Mouse (Mus musculus): ENCODE measurements around the gene Zfp503. TPM values are rescaled to one million over a fixed set of nuclear protein-coding genes. Genes with fewer than 3 reads are reported as not detected.

The Zfp503 gene
- polyA plus RNA-seq, 1 experiment from 2014 or later: 4.7 TPM

DNA sequence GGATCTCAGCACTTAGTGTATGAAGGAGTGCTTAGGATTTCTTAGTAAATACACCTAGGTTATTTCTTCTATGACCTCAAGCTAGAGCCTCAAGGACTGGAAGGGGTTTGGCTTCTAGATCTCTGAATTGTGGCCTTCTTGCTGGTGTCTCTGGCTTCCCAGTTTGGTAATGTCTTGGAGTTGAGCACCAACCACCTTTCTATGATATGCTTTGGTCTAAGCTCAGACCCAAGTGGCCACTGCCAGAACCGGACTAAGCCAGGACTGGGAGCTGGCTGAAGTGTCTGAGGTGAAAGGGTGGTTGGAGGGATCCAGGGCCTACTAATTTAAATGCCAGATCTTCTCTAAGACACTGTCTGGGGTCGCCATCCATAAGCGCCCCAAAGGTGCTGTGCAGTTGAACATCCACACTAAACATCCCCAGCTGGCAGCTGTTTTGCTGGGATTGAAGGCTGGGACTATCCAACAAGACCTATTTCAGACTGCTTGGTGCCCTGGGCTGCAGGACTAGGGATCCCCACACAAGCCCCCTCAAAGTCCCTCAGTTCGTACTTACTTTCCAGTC is 3.0 kb upstream of the Zfp503 start:
- Histone ChIP-seq H3K4me1 (replicated peaks) (peaks cover 44% of the 10 kb centered on the region), H3K4me3 (no peak overlapping the region), H3K9ac (no peak overlapping the region), H3K4me2 (no peak overlapping the region), H3K9me3 (replicated peaks) (no peaks in the 10 kb centered on the region), H3K27me3 (replicated peaks) (peaks cover 58% of the 10 kb centered on the region), H3K36me3 (no peaks in the 10 kb centered on the region), H3K27ac (ENCODE audit: poor library complexity, severe bottlenecking) (no peak overlapping the region)
- no peak for ATAC-seq (ENCODE audit: insufficient number of reproducible peaks, low FRiP score)
- 61% methylated on average over 4 of the region's 4 CpGs for WGBS

DNA sequence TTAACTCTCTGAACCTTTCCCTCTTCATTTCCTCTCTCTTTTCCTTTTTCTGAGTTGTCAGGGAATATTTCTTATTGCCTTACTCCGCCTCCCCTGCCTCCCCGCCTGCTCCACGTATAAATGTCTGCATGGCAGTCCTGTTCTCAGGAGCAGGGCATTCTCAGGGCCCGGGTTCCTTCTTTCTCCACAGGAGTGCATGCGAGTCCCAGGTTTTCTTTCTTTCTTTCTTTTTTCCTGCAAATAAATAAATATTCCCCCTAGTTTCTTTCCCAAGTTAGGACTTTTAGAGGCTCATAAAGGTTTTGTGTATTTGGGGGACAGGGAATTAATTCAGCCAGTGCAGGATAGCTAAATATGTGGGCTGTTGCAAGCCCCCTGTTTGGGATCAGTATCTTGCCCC is 2.5 kb upstream of the Zfp503 start:
- peaks cover 44% of the 10 kb centered on the region for H3K4me1 ChIP-seq (replicated peaks)
- peaks cover 56% of the 10 kb centered on the region for H3K27me3 ChIP-seq (replicated peaks)
- peak overlapping the region; percentile 85; the same call in 1 of the 2 replicates for H3K4me2 ChIP-seq
- H3K27ac ChIP-seq (ENCODE audit: poor library complexity, severe bottlenecking): no peak overlapping the region
- 29% methylated on average over 5 of the region's 5 CpGs for WGBS
- H3K36me3 ChIP-seq: no peaks in the 10 kb centered on the region
- no peak overlapping the region for H3K9ac ChIP-seq
- no peak overlapping the region for H3K4me3 ChIP-seq
- no peaks in the 10 kb centered on the region for H3K9me3 ChIP-seq (replicated peaks)
- no peak for ATAC-seq (ENCODE audit: insufficient number of reproducible peaks, low FRiP score)

DNA sequence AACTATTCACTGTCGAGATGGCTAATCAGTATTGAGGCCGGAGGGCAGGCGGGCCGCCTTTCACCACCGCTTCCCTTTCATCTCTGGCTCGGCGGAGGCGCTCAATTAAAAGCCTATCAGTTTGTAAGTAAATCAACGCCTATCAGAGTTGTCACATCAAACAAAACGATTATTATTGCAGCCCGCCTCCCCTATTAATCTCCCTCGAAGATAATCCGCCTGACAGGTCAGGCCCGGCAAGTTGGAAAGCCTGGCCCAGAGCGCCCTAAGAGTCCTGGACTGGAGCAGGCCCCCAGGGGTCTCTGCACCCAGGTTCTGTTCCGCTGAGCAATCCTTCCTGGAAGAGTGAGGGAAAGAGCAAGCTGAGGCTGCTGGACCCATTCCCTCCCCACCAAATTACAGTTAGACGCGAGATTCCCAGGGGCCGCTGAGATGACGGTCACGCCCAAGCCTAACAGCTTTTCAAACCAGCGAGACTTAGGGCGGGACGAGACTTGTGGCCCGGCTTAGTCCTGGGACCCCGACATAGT is 1.9 kb upstream of the Zfp503 start:
- no peak for ATAC-seq (ENCODE audit: insufficient number of reproducible peaks, low FRiP score)
- WGBS: 3% methylated on average over 26 of the region's 26 CpGs
- H3K9me3 ChIP-seq (replicated peaks): no peaks in the 10 kb centered on the region
- no peak overlapping the region for H3K27ac ChIP-seq (ENCODE audit: poor library complexity, severe bottlenecking)
- H3K36me3 ChIP-seq: no peaks in the 10 kb centered on the region
- peak overlapping the region; percentile 85 for H3K4me2 ChIP-seq
- H3K27me3 ChIP-seq (replicated peaks): peaks cover 51% of the 10 kb centered on the region
- H3K9ac ChIP-seq: no peak overlapping the region
- H3K4me3 ChIP-seq: peak overlapping the region; percentile 73
- peaks cover 44% of the 10 kb centered on the region for H3K4me1 ChIP-seq (replicated peaks)

DNA sequence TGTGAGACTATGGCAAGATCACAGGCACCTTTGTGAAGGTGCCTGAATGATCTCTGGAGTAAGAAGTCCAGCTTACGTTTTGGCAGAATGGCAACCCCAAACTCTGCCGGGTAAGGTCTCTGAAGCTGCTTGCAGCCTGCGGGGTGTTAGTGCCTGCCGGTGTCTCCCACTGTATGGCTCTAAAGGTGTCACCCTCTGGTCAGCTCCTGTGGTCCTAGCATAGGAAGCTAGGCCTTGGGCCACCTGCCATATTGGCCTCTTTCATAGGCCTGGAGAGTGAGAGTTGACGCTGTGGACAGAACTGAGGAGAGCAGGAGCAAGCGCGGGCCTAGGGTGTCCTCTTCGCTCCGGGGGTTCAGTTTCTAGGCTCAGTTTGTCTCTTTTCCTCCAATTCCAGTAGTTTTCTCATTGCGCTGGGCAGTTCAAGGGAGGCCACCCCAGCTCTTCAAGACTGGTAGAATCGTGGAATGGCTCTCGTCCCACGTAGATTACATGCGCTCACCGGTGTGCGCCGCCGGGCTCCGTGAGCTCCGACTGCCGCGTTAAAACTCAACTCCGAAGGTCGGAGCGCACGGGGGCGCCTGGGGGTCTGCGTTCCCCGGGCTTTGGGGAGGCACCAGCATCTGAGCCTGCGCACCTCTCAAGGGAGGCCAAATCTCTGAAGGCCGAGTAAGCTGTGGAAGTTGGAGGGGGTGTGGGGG is 1.1 kb upstream of the Zfp503 start:
- H3K4me1 ChIP-seq (replicated peaks): peaks cover 44% of the 10 kb centered on the region
- no peak overlapping the region for H3K27ac ChIP-seq (ENCODE audit: poor library complexity, severe bottlenecking)
- H3K9ac ChIP-seq: 0 out of 2 replicates have a peak overlapping the region, but pooled peaks have one; percentile 3
- H3K36me3 ChIP-seq: no peaks in the 10 kb centered on the region
- ATAC-seq (ENCODE audit: insufficient number of reproducible peaks, low FRiP score): no peak
- 5% methylated on average over 31 of the region's 31 CpGs for WGBS
- peak overlapping the region; percentile 85 for H3K4me2 ChIP-seq
- peak overlapping the region; percentile 73 for H3K4me3 ChIP-seq
- no peaks in the 10 kb centered on the region for H3K9me3 ChIP-seq (replicated peaks)
- H3K27me3 ChIP-seq (replicated peaks): peaks cover 50% of the 10 kb centered on the region

DNA sequence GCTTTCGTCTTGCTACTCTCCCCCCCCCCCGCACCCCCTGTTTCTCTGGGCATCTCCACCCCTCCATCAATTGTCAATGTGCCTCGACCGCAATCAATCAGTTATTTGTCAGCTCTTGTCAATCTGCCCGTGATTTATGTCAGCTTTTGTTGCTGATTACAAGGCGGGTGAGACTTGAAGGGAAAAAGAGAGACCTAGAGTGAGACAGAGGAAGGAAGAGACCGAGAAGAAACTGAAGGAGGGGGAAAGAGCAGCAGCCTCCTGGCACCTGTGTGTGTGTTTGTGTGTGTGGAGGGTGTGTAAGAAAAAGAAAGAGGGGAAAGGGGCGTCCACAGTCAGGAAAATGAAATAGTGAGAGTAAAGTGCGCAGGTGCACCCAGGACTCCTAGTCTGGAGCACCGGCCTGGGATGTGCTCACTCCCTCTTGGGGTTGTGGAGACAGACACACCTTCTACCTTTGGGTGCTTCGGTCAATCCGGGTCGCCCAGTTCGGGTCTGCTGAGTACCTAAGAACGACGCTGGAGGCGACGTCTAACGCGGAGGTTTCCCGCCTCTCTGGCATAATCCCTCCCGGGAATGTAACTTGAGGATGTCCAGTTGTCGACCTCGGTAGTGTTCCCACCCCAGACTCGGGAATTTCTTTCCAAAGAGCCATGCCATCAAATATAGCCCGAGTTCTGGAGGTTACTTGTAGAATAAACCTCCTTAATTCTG is 667 bp downstream of the Zfp503 start:
- Histone ChIP-seq H3K4me3 (peak overlapping the region; percentile 73), H3K4me2 (peak overlapping the region; percentile 85), H3K9me3 (replicated peaks) (no peaks in the 10 kb centered on the region), H3K9ac (peak overlapping the region; percentile 38; the same call in 1 of the 2 replicates), H3K27me3 (replicated peaks) (peaks cover 46% of the 10 kb centered on the region), H3K4me1 (replicated peaks) (peaks cover 38% of the 10 kb centered on the region), H3K36me3 (no peaks in the 10 kb centered on the region), H3K27ac (ENCODE audit: poor library complexity, severe bottlenecking) (peak overlapping the region; percentile 20; the same call in 1 of the 2 replicates)
- under 1% methylated on average over 26 of the region's 26 CpGs for WGBS
- ATAC-seq (ENCODE audit: insufficient number of reproducible peaks, low FRiP score): no peak

DNA sequence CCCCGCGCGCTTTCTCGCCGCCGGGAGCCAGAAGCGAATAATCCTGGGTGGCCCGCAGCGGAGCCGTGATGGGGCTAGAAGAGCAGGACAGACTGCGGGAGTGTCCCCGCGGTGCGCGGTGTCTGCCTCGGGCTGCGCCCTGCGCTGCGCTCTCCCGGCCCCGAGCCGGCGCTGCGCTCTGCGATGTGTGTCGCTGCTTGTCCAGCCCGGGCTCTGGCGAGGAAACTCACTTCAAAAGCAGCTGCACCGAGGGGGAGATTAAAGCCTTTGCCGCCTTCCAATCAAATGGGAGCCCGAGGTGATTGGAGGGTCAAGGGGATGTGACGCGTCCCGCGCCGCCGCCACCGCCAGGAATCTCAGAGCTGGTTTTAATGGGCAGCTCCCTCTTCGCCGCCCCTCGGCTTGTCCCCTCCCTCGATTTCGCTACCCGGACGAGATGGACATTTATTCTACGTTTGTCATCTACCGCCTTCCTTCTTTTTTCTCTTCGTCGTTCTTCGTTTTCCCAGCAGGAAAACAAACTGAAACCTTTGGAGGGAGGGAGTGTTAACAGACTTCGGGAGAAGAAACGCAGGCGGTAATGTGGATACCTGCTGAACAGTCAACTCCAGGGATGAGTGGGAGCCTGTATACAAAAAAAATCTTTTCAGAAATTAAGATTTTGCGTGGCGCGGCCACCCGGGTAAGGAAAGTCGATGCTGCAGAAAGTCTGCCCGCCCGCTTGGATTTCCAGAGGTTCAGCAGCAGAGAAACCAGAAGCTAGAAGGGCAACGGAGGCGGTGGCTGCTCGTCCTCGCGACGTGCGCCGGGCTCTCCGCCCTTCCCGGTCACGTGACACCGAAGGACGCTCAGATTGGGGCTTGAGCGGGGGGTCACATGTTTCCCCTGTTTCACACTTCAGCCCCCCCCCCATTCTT is 1.5 kb downstream of the Zfp503 start:
- peak overlapping the region; percentile 86 for H3K27ac ChIP-seq (ENCODE audit: poor library complexity, severe bottlenecking)
- H3K4me2 ChIP-seq: peak overlapping the region; percentile 85
- peak overlapping the region; percentile 73 for H3K4me3 ChIP-seq
- ATAC-seq (ENCODE audit: insufficient number of reproducible peaks, low FRiP score): peak; percentile 75
- H3K9ac ChIP-seq: peak overlapping the region; percentile 81
- peaks cover 41% of the 10 kb centered on the region for H3K27me3 ChIP-seq (replicated peaks)
- H3K9me3 ChIP-seq (replicated peaks): no peaks in the 10 kb centered on the region
- under 1% methylated on average over 66 of the region's 74 CpGs for WGBS
- H3K4me1 ChIP-seq (replicated peaks): peaks cover 36% of the 10 kb centered on the region
- no peaks in the 10 kb centered on the region for H3K36me3 ChIP-seq

DNA sequence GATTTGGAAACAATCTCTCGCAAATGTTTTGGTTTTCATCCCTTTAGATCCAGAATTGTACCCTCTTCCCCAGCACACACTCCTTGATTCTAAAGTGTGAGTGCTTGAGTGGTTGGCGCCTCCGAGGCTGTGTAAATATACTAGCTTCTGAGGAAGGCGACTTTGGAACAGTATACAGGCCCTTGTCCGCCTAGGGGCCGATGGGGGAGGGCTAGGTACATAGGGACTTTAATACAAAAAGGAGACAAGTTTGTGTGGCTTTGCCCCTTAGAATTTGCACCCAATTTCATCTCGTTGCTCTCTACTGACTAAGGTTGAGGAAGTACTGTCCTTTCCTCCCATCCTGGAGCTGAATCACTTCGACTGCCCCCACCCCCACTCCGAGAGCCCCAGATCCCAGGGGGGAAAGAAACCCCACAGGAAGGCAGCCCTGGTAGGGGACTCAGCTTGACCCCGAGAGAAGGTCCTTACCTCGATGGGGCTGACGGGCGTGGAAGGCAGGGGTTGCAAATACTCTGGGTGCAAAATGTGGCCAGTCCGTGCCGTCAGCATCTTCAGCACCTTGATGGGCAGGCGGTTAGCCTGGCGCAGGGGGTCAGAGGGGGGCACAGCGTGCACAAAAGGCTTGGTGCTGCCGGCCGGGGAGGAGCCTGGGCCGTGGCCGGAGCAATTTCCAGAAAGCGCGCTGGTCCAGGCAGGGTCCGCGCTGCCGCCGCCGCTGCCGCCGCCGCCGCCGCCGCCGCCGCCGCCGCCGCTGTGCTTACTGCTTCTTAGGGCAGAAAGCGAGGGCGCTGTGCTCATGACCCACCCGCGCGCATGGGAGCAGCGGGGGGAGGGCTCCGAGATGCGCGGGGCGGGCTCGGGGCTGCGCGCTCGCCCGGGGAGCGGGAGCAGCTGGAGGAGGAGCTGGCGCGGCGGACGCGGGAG is 2.4 kb downstream of the Zfp503 start:
- Histone ChIP-seq H3K9me3 (replicated peaks) (no peaks in the 10 kb centered on the region), H3K27me3 (replicated peaks) (peaks cover 40% of the 10 kb centered on the region)
- WGBS: under 1% methylated on average over 60 of the region's 61 CpGs

DNA sequence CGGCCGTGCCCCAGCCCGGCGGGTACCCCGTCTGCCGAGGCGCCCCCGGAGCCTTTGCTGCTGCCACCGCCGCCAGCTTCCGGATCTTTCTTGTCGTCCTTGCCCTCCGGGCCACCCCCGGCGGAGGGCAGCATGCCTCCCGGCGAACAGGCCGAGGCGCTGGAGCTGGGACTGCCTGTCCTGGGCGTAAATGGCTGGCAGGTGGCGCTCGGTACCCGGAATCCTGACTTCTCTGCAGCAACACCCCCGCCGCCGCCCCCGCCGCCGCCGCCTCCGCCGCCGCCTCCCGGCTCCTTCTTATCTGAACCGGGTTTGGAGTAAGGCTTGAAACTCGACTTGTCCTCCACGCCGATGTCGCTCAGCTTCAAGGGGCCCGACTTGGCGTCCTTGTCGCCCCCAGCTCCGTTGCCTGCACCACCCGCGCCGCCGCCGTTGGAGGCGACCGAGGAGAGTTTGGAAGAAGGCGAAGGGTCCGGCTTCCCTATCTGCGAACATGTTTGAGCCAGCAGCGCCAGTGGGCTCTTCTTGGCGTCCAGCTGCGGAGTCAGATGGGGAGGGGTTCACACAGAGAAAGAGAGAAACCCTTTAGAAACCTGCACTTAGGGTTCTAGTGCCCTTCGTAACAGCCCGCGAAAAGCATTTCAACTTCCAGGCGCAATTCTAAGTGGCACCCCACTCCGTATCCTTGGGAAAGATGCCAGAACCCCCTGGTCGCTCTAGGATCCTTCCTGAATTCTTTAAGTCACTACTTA is 3.2 kb downstream of the Zfp503 start:
- under 1% methylated on average over 62 of the region's 62 CpGs for WGBS
- Histone ChIP-seq H3K4me1 (replicated peaks) (peaks cover 41% of the 10 kb centered on the region), H3K36me3 (no peaks in the 10 kb centered on the region)

More for the DNA sequence above, 2.4 kb downstream of the Zfp503 start:
- no peaks in the 10 kb centered on the region for H3K36me3 ChIP-seq
- peak overlapping the region; percentile 85 for H3K4me2 ChIP-seq
- peak; percentile 31 for ATAC-seq (ENCODE audit: insufficient number of reproducible peaks, low FRiP score)
- peak overlapping the region; percentile 73 for H3K4me3 ChIP-seq
- H3K27ac ChIP-seq (ENCODE audit: poor library complexity, severe bottlenecking): peak overlapping the region; percentile 86
- peaks cover 45% of the 10 kb centered on the region for H3K4me1 ChIP-seq (replicated peaks)
- H3K9ac ChIP-seq: peak overlapping the region; percentile 81

DNA sequence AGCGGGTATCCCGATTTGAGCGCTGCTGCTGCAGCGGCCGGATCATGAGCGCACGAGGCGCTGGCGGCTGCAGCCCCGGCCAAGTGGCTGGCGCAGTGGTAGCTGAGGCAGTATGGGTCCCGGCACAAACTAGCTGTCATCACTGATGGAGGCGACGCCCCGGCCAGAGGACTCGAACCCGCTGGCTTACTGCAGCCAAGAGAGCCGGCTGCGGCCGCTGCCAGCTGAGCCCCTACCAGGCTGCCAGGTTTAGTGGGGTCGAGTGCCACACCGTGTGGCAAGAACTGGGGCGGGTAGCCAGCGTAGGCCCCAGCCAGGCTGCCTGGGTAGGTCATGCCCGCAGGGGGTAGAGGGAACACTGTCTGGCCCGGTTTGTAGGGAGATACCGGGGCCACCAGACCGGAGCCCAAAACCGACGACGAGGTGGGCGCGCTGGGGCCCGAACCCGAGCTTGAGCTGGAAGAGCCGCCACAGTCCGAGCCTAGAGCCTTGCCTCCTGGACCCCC is 3.9 kb downstream of the Zfp503 start:
- Histone ChIP-seq H3K27me3 (replicated peaks) (peaks cover 36% of the 10 kb centered on the region), H3K4me1 (replicated peaks) (peaks cover 36% of the 10 kb centered on the region)
- no peak for ATAC-seq (ENCODE audit: insufficient number of reproducible peaks, low FRiP score)

More for the DNA sequence above, 3.2 kb downstream of the Zfp503 start:
- Histone ChIP-seq H3K4me2 (peak overlapping the region; percentile 85), H3K27ac (ENCODE audit: poor library complexity, severe bottlenecking) (peak overlapping the region; percentile 15), H3K4me3 (peak overlapping the region; percentile 73), H3K27me3 (replicated peaks) (peaks cover 37% of the 10 kb centered on the region), H3K9ac (peak overlapping the region; percentile 81), H3K9me3 (replicated peaks) (no peaks in the 10 kb centered on the region)
- no peak for ATAC-seq (ENCODE audit: insufficient number of reproducible peaks, low FRiP score)

More for the DNA sequence above, 3.9 kb downstream of the Zfp503 start:
- Histone ChIP-seq H3K4me3 (peak overlapping the region; percentile 73), H3K9ac (peak overlapping the region; percentile 81), H3K4me2 (peak overlapping the region; percentile 85), H3K27ac (ENCODE audit: poor library complexity, severe bottlenecking) (no peak overlapping the region), H3K36me3 (no peaks in the 10 kb centered on the region), H3K9me3 (replicated peaks) (no peaks in the 10 kb centered on the region)
- 2% methylated on average over 37 of the region's 37 CpGs for WGBS
